Mouse (Mus musculus) frontal cortex, adult (tissue): ENCODE results near the gene Fam90a1b.
"Not testable (repeated sequence)": the region's sequence is repeated elsewhere in the genome, so short reads cannot be mapped to it uniquely, and the experiment has no call there.

ENCODE experiments used
- ATAC-seq: cut with Nextera tagmentation; 2 replicates; pipeline ENCODE4 v1.9.2; 2017; ENCODE audit warnings: mild to moderate bottlenecking, moderate library complexity, mixed read lengths; ENCODE audit not compliant: low TSS enrichment

Gene Fam90a1b

DNA sequence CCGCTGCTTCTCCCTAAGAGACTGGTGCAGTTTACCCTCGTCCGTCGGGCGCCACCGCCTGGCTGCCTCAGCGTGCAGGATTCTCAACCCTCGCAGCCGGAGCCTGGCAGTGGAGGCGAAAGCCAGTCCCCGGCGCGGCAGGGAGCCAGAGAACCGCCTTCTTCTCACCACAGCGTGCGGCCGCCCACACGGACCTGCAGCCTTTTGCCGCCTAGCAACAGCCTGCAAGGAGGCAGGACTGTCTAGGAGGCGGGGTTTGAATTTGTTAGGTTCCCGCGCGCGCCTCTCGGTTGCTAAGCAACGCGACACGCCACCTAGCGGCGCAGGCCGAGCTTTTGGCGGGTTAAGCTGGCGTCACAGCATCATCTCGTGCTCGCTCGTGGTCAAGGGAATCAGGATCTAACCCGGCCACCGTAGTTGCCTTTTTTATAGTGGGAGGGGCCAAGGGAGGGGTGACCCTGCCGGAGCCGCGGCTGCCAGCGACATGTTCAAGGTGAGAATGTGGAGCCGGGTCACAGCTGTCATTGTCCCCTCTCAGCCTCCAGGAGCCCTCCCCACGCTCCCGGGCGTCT lies at the start of gene Fam90a1b, which contains the start of gene Apoo:
Gene Fam90a1b, minus strand, starts transcription at position 108 of the 572 bp plus-strand sequence.
Gene Apoo, plus strand, starts transcription at position 448 of the 572 bp plus-strand sequence.
- peak; percentile 98 for ATAC-seq

DNA sequence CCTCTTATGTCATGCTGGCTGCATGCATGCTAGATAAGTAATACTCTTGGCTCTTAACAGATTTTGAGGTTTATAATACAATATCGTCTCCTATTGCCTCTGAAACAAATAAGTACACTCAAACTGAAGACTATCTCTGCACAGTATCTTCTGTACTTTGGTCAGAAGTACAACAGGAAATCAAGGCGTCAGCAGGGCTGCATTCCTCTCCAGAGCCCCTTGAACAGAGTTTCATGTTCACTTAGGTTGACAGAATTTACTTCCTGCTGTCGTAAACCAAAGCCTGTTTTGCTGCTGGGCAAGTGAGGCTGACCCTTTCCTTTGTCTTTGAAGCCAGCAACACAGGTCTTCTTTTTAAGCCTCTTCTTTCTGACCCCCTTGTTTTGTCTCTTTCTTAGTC lies 42.4 kb upstream of the Fam90a1b start:
- no peak for ATAC-seq

DNA sequence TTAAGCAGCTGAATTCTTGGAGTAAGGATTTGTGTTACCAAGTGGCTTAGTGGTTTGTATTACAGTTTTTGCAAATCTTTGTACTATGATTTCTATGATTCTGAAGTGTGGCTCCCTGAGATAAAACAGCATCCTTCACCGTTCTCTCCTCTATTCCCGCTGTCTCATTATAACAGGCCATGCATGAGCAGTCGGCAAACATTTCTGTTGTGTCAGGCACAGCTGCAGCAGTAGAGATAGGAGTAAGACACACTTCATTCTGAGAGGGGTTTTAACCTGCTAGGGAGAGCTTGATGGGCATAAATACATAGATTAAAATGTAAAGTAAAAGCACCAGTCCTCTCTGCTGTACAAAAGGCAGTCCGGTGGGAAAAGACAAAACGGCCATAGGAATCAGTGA lies 12.2 kb upstream of the Fam90a1b start:
- no peak for ATAC-seq

DNA sequence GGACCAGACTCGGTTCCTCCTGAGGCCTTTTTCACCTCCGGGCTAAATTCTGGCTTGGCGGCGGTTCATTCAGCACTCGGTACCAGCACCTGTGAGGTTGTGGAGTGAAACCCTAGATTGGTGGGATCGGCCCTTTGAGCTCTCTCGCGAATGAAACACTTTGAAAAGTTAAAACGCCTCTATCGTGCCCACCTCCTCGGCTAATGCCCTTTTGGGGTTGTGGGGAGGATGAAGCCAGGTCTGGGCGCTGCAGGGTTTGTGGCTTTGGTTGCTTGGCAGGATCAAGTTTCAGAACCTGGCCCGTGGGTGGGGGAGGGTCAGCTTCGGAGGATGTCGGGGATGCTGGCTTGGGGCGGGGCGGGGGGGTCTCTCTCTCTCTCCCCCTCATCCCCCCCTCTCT lies 671 bp upstream of the Fam90a1b start:
- no peak for ATAC-seq

DNA sequence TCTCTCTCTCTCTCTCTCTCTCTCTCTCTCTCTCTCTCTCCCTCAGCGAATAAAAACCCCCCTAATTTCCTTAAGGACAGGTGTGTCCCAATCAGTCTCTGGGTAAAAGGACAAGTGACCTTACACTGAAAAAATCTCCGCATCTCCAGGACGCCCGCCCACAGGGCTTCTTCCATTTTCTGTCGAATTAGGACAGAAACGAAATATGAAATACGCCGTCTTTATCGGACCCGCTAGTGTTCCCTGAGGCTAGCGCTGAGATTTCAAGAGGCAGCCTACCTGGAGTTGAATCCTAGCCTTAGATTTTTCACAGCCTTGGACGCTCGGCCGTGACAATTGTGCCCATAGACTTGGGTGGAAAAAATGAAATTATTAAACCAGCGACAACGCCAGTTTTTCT lies 548 bp downstream of the Fam90a1b start:
- no peak for ATAC-seq

DNA sequence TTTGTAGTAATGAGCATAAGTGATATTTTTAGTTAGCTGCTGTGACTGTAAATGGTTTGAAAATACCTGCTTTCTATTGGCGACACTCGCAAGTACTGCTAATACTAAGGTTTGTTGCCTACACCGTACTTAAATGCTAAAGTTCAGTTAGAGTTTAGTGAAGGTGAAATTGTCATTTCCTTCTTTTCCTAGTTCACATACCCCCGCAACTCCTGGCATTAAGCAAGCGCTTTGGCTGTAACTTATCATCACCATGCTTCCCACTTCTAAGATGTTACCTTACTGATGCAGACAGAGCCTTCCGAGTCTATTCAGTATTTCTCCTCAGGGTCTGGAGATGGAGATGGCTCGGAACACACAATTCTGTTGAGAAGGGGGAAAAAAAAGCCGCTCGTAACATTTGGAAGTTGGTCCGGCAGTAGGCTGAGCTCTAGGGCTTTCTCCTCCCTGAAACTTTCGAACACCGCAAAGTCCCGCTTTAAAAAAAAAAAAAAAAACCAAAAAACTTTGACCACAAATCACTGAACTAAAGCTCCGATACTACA lies 1.1 kb downstream of the Fam90a1b start:
- no peak for ATAC-seq

DNA sequence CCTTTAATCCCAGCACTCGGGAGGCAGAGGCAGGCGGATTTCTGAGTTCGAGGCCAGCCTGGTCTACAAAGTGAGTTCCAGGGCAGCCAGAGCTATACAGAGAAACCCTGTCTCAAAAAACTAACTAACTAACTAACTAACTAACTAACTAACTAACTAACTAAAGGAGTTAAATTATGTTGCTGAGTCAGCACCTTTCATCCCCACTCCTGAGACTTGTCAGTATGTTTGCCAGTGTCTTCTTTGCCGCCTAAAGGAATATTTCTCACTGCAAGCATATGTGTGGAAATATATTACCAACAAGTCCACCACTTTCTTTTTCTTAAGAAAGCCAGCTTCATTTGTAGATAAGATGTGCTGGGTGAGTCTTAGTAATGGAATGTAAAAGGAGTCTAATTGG lies 22.9 kb downstream of the Fam90a1b start:
- ATAC-seq: not testable (repeated sequence)

DNA sequence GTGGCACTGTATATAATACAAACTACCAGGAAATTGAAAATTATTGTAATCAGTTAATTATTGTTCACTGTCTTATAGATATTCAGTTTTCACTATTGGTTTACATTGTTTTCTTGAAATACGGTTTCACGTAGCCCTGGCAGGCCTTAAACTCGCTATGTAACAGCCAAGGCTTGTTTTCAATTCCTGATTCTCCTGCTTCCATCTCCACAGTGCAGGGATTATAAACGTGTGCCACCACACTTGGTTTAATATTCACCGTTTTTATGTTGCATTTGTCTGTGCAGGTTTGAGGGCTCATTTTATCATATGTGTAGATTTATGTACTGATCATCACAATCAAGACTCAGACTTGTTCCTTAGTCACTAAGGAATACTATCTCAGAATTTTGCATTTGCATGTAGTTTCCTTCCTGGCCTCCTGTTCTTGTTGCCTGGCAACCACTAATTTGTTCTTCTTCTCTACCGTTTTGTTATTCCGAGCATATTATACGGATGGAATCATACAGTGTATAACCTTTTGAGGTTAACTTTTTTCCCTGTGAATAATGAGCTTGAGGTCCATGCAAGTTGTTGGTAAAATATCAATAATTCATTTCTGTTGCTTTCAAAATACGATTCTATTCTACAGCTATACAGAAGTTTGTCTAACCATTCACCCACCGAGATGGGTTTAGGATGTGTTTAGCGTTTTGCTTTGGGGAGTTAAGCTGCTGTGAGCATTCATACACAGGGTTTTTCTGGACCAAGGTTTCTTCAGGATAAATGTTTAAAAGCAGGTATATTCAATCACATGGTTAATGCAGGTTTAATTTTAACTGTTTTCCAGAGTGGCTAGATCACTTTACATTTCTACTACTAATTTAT lies 45.3 kb downstream of the Fam90a1b start:
- peak; percentile 70 for ATAC-seq
